Mouse (Mus musculus): ENCODE data around the gene Gabpb2.

DNA sequence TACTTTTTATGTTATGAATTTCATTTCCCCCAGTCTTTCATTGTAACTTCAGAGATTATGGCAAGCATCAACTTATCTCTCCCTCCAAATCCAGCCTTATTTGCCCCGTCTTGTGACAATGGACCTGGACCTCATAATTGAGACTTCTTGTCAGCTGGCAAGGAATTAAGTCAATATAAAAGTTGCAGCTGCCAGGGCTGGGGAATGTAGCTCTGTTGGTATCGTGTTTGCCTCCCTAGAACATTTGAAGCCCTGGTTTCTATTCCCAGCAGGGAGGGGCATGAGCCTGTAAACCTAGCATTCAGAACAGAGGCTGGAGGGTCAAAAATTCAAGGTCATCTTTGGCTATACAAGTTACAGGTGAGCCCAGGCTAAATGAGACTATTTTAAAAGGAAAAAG lies 21.9 kb downstream of the Gabpb2 start:
- no peak for TF ChIP-seq CTCF (IDR thresholded peaks at IDR 0.05)
- no peak for TF ChIP-seq POLR2A (IDR thresholded peaks at IDR 0.05; ENCODE audit: insufficient read depth, low read depth, low read length)

Measured in heart, adult 2 months (tissue).